ENCODE assay signal across 7 mouse cellular contexts in the genomic region with DNA sequence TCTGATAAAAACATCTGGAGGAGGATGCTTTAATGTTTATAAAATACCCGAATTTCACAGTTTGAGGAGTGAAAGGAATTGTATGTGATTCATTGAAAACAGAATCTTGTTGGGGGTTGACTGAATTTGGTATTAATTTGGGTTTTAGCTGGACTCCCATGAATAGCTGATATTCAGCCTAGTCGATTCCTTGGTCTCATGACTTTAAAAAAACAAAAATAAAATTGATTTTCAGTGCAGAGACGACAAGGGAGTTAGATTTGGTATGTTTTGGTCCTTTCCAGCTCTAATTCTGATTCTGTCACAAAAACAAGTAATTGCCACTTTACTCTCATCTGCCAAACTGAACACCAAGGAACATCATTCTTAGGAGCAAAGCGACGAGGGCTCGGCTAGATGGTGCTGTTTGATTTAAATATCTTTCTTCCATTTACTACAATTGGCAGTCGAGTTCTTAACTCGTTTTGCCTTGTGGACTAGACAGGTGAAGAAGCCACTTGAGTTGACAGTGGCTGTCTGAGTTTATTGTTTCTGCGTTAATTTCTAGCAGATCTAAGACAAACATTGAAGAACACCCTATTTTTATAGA. TPM values are rescaled to one million over a fixed set of nuclear protein-coding genes. Genes with fewer than 3 reads are reported as not detected.
DNase-seq lines count a peak whose midpoint lies in the region; ATAC-seq and TF ChIP-seq lines count a peak whose summit lies in the region.

No protein-coding gene starts in this region.

- 15% methylated on average over 9 of the region's 9 CpGs for WGBS in embryonic facial prominence, embryonic 13.5 days
- WGBS in kidney, embryonic 14.5 days, result 23% methylated on average over 9 of the region's 9 CpGs
- whole genome bisulfite sequencing in lung, adult 2 months, result 24% methylated on average over 9 of the region's 9 CpGs
- 14% methylated on average over 9 of the region's 9 CpGs for WGBS in stomach, embryonic 14.5 days

- no peak overlapping the region; the same call in 1 of the 2 replicates for H3K9ac ChIP-seq in embryonic facial prominence, embryonic 13.5 days
- no peak overlapping the region for H3K9ac ChIP-seq in kidney, embryonic 14.5 days (ENCODE audit: low read depth, low read length)
- no peak overlapping the region for H3K9ac ChIP-seq in stomach, embryonic 14.5 days (replicated peaks; ENCODE audit: low read depth, low read length)

- peak overlapping the region; percentile 96 for H3K4me3 ChIP-seq in embryonic facial prominence, embryonic 13.5 days
- peak overlapping the region; percentile 93; the same call in 1 of the 2 replicates for H3K4me3 ChIP-seq in kidney, embryonic 14.5 days (ENCODE audit: low read length)
- peak overlapping the region; percentile 10 for H3K4me3 ChIP-seq in lung, adult 2 months (replicated peaks; ENCODE audit: extremely low read depth, low read depth, low read length)
- H3K4me3 ChIP-seq in stomach, embryonic 14.5 days (ENCODE audit: low read depth, low read length), result peak overlapping the region; percentile 90; the same call in 1 of the 2 replicates

- TF ChIP-seq CTCF in lung, adult 2 months (IDR thresholded peaks at IDR 0.05; ENCODE audit: insufficient read depth, low read length), result no peak

- H3K36me3 ChIP-seq in embryonic facial prominence, embryonic 13.5 days, result no peaks in the 10 kb centered on the region
- H3K36me3 ChIP-seq in kidney, embryonic 14.5 days (ENCODE audit: control insufficient read depth, insufficient read depth, low read length), result no peaks in the 10 kb centered on the region
- no peaks in the 10 kb centered on the region for H3K36me3 ChIP-seq in stomach, embryonic 14.5 days (ENCODE audit: control insufficient read depth, insufficient read depth, low read length)

- H3K9me3 ChIP-seq in embryonic facial prominence, embryonic 13.5 days, result no peaks in the 10 kb centered on the region
- no peaks in the 10 kb centered on the region for H3K9me3 ChIP-seq in kidney, embryonic 14.5 days (ENCODE audit: control insufficient read depth, low read length)
- no peaks in the 10 kb centered on the region for H3K9me3 ChIP-seq in stomach, embryonic 14.5 days (ENCODE audit: control insufficient read depth, low read depth, low read length)

- H3K27ac ChIP-seq in embryonic facial prominence, embryonic 13.5 days, result no peak overlapping the region
- H3K27ac ChIP-seq in kidney, embryonic 14.5 days (ENCODE audit: low read depth, low read length), result no peak overlapping the region
- H3K27ac ChIP-seq in stomach, embryonic 14.5 days (ENCODE audit: low read length), result no peak overlapping the region

- H3K27me3 ChIP-seq in embryonic facial prominence, embryonic 13.5 days, result no peaks in the 10 kb centered on the region
- no peaks in the 10 kb centered on the region for H3K27me3 ChIP-seq in kidney, embryonic 14.5 days (ENCODE audit: control insufficient read depth, insufficient read depth, low read length)
- no peaks in the 10 kb centered on the region for H3K27me3 ChIP-seq in stomach, embryonic 14.5 days (ENCODE audit: control insufficient read depth, insufficient read depth, low read length)

- DNase-seq in spleen, postnatal 36 days (ENCODE audit: low spot score in 2 of 2), result peak; percentile 17 to 28
- DNase-seq in spleen, postnatal 10 days (ENCODE audit: low spot score in 2 of 2), result no peak
- DNase-seq in lung, adult 2 months, result no peak
- DNase-seq in urinary bladder, postnatal 36 days (ENCODE audit: low spot score in 2 of 2), result no peak

- no peak for TF ChIP-seq POLR2A in lung, adult 2 months (IDR thresholded peaks at IDR 0.05; ENCODE audit: borderline replicate concordance, extremely low read depth, low read depth, low read length)

- peak overlapping the region; percentile 71 for H3K4me2 ChIP-seq in embryonic facial prominence, embryonic 13.5 days
- peak overlapping the region; percentile 79 for H3K4me2 ChIP-seq in kidney, embryonic 14.5 days (replicated peaks; ENCODE audit: low read depth, low read length)
- peak overlapping the region; percentile 78 for H3K4me2 ChIP-seq in stomach, embryonic 14.5 days (replicated peaks; ENCODE audit: low read depth, low read length)

- ATAC-seq in embryonic facial prominence, embryonic 13.5 days (ENCODE audit: insufficient number of reproducible peaks, insufficient read depth, low FRiP score, low TSS enrichment, low read depth), result no peak
- no peak for ATAC-seq in kidney, embryonic 14.5 days (ENCODE audit: low FRiP score, low TSS enrichment)
- no peak for ATAC-seq in stomach, embryonic 14.5 days (ENCODE audit: insufficient number of reproducible peaks, insufficient read depth, low FRiP score, low read depth)

- peaks cover 26% of the 10 kb centered on the region for H3K4me1 ChIP-seq in embryonic facial prominence, embryonic 13.5 days
- H3K4me1 ChIP-seq in kidney, embryonic 14.5 days (ENCODE audit: control insufficient read depth, insufficient read depth, low read length), result peaks cover 9% of the 10 kb centered on the region; the same call in 1 of the 2 replicates
- H3K4me1 ChIP-seq in lung, adult 2 months (ENCODE audit: control insufficient read depth, insufficient read depth, low read length), result peaks cover 6% of the 10 kb centered on the region; the same call in 1 of the 2 replicates
- peaks cover 9% of the 10 kb centered on the region for H3K4me1 ChIP-seq in stomach, embryonic 14.5 days (ENCODE audit: control insufficient read depth, insufficient read depth, low read length)

RNA-seq across cellular contexts. Expression of a gene that starts 2.9 kb away (rescaled TPM):
- 220 and 228 TPM in 2 replicates for polyA plus RNA-seq in embryonic facial prominence, embryonic 13.5 days (2015; fragmentation: Nextera tagmentation; extraction: Ambion mirVana)
- 132 and 140 TPM in 2 replicates for polyA plus RNA-seq in kidney, embryonic 14.5 days (2014; fragmentation: Nextera tagmentation; extraction: Ambion mirVana)
- 9.8 and 15.1 TPM in 2 replicates for polyA plus RNA-seq in lung, adult 2 months (2012; rRNA removed)
- 161 and 171 TPM in 2 replicates for polyA plus RNA-seq in stomach, embryonic 14.5 days (2014; fragmentation: Nextera tagmentation; extraction: Ambion mirVana)

Comparison
In these comparisons a context has a peak if more than half of its experiments do, and no peak if none do; other contexts are left out.
1. DNase-seq: peak in spleen, postnatal 36 days (2 of 2); none in spleen, postnatal 10 days (0 of 2), lung, adult 2 months (single experiment) and urinary bladder, postnatal 36 days (0 of 2).
2. H3K4me3 ChIP-seq: peak in every context shown above with its lines; median percentile 96 in embryonic facial prominence, embryonic 13.5 days; 93 in kidney, embryonic 14.5 days; 90 in stomach, embryonic 14.5 days; 10 in lung, adult 2 months.
3. Peak in every context shown above with its lines, with median percentiles within 50 percentile points of each other: H3K4me2 ChIP-seq.